Mouse (Mus musculus) G1E (cell line): Measurements from ENCODE around the gene Chic2.

ENCODE experiments used
- CTCF ChIP-seq: IDR thresholded peaks from 2 replicates; pipeline ENCODE4 v1.5.1; 2012; ENCODE audit warnings: low read depth, low read length, inconsistent platforms, mixed read lengths
- GATA1 ChIP-seq: IDR thresholded peaks from 2 replicates; pipeline ENCODE4 v1.6.1; 2012; ENCODE audit warnings: borderline replicate concordance, low read length, inconsistent platforms, mixed read lengths

- no peak for TF ChIP-seq CTCF
- TF ChIP-seq GATA1, result no peak
These were observed 6.5 kb upstream of the Chic2 start for GRCm38 (mm10) chr5:75051109-75051508.
